Mouse (Mus musculus) layer of hippocampus, postnatal 25 days (tissue): ENCODE results near the gene Grb10. TPM values are rescaled to one million over a fixed set of nuclear protein-coding genes. Genes with fewer than 3 reads are reported as not detected.
A peak's percentile ranks its signal among the peaks of the same experiment; 100 is the strongest.

Source experiments
- DNase-seq, 2 experiments: peaks; one replicate each; pipeline ENCODE4 v3.0.0; 2022; ENCODE audit warnings: mixed read lengths in 2 of 2, low spot score in 1 of 2; ENCODE audit errors: extremely low spot score in 1 of 2
- total RNA-seq, 2 experiments: library from RNA; stranded (reverse); gene quantifications; 2 replicates each; pipeline ENCODE4 v1.2.3; 2021

The Grb10 gene
- total RNA-seq, 2 experiments from 2014 or later = 21.6 to 22.0 TPM

DNA sequence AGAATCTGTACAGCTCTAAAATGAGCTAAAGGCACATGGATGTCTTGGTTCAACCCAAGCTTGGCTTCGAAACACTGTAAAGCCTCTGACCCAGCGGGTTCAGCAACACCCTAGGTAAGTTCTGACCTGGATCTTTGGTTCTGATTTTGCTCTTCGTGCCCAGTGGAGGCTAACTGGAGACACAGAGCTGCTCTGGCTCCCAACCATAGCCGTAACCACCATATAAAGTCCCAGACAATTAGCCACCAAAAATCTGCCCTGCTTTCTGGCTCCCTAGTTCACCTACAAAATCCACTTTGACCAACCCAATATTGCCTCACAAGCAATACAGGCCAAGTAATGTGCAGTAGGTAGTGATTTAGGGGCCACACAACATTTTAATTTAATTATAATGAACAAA is 3.7 kb downstream of the Grb10 start:
- no peak for DNase-seq

DNA sequence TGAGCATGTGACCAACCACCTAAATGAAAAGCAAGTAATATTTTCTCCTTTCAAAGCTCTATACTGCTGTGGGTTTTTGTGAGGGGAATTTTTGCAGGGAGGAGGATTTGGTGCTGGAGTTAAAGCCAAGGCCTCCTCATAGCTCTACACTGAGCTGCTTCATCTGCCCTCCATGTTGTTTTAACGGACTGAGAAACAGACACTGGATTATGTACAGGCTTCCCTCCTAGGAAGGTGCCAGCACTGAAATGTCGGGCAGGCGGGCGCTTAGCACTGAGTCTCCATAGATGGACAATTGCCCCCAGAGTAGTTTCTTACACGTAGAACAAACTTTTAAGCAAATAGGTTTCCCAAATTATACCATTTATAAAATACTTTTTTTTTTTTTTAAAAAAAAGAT is 4.1 kb downstream of the Grb10 start:
- no peak for DNase-seq

GRCm38 (mm10) chr11:12032831-12033230 is 5.7 kb downstream of the Grb10 start:
- DNase-seq = no peak

DNA sequence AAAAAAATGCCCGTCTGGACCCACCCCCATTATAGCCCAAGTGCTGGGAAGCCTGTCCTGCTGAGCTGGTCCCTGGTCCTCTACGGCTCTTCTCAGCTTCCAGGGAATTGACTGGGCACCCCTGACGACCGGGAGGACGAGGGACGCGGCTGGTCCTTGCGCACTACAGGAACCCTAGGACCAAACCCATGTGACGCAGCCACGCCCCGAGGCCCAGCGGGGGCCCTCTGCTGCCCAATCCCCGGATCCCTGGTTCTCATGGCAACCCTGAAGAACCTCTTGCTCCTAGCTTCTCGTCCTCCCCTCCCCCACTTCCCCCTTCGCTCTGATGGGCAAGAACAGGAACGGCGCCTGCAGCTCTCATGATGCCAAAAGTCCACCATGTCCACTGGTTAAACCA is 11.8 kb downstream of the Grb10 start:
- peak in 1 of 2 experiments; percentile 22 for DNase-seq

GRCm38 (mm10) chr11:12025756-12026593 is 12.5 kb downstream of the Grb10 start:
- DNase-seq = peak; percentile 71 to 73

- DNase-seq = no peak
These were observed 13.1 kb downstream of the Grb10 start for GRCm38 (mm10) chr11:12025392-12025755.

DNA sequence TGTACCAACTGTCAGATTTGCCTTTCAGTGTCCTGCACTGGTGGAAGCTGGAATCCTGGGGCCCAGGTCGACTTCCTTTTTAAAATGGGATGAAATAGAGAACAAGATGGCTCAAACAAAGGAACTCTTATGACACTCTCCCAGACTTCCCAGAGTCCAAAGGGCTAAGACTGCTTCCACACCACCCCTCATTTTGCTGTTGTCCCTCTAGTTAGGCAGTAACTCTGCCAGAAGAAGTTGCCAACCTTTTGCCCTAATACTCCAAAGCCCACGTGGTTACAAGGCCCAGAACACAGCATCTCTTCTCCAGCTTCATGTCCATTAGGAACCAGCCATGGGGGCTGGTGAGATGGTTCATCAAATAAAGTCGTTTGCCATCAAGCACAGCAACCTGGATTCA is 15.4 kb downstream of the Grb10 start:
- no peak for DNase-seq

GRCm38 (mm10) chr11:12019651-12020050 is 18.8 kb downstream of the Grb10 start:
- no peak for DNase-seq

DNA sequence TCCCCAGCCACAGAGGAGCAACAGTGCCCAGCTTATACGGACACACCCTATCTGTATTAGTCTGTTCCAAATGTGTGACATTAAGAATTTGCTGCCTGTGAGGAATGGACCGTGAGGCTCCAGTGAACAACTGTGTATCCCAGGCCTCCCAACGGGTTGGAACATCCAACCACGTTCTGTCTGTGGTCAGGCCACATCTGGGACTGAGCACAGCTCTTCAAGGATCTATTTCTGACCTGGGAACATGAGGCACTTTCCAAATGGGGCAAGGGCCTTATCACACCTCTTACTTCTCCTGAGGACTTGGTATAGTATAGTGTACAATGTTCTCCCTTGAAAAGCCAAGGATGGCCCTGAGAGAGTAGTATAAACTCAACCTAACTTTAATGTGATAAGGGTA is 19.9 kb downstream of the Grb10 start:
- no peak for DNase-seq

GRCm38 (mm10) chr11:12010084-12010483 is 28.4 kb downstream of the Grb10 start:
- DNase-seq = no peak

DNA sequence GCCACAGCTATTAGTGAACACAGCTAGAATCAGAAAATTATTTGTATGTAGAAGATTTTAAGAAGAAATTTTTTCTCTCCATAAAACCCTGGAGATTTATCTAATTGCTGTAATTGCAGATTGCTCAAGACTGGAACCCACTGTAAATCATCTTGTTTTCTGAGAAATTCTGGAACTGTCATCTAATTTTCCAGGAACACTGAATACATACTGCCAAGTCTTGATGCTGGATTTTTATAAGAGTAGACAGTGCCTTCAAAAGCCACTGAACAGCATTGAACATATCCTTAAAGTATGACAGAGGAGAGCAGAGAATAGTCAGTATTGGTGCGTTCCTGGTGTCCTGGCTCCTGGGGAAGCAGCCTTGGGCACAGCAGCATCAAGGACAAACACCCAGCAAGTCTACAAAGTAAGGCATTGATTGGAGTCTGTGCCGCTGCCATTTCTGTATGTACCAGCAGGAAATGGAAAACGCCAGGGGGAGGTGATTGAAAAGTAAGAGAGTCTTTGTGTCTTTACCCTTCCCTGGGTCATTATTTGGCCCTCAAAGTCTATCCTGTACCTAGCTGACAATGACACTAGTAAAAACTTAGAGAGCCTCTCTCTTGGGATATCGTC is 38.1 kb downstream of the Grb10 start:
- no peak for DNase-seq

- DNase-seq = no peak
These were observed 39.6 kb downstream of the Grb10 start for GRCm38 (mm10) chr11:11998881-11999280.

GRCm38 (mm10) chr11:11997045-11997444 is 41.4 kb downstream of the Grb10 start:
- no peak for DNase-seq

DNA sequence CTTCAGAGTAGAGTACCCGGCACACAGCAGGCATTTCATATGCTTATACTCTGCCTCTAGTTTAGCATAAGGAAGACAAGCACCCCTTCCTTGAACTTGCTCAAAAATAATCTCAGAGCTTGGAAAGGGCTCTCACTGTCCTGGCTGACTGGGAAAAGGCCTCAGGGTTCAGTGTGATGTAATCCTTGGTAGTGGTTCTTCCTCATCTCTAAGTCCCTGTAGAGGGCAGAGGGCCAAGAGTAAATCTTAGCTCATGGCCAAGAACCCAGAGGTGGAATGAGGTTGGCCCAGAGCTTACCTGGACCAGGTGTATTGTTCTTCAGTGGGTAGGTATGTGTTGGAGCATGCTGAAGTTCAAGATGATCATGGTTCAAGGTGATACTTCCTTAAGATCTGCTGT is 43.1 kb downstream of the Grb10 start:
- no peak for DNase-seq

DNA sequence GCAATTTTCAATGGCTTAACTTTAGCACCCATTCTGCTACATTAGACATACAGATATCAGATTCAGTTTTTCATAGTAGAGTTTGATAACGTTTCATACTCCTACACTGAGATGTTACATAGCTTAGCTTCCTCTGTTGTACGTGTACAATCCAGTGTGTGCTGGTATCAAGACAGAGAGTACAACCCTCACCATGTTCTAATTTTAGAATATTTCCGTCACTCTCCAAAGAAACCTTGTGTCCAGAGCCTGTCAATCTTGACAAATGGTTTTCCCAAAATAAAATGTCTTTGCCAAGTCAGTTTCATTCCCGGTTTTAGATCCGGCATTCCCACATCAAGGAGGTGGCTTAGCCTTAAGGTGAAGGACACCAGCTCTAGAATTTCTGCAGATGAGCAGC is 44.7 kb downstream of the Grb10 start:
- no peak for DNase-seq

- no peak for DNase-seq
These were observed 45.3 kb downstream of the Grb10 start for GRCm38 (mm10) chr11:11993183-11993582.

GRCm38 (mm10) chr11:11989850-11990249 is 48.6 kb downstream of the Grb10 start:
- DNase-seq = no peak

- no peak for DNase-seq
These were observed 51.2 kb downstream of the Grb10 start for GRCm38 (mm10) chr11:11987233-11987632.

DNA sequence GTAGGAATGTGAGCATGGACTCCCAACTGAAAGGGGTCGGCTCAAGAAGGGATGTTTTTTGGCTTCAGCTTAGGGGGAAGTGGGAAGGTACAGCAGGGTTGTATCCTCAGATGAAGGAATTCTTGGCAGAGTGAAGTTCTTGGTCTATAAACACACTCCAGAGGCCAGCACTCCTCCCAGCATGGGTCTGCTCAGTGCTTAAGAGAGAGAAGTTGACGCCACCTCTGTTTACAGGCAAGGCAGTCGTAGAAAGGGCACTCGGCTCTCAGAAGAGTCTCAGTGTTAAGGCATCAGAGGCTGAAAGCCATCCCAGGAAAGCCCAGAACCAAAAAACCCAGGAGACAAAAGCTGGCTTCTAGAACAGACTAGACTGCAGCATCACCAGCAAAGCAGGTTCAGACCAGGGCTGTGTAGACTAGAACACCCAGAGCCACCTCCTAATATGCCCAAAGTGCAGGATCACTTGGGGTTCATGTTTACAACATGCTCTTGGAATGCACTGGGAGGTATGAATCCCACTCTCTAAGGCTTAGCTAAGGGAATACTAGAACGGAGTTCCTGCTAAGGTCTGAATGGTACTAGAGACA is 59.8 kb downstream of the Grb10 start:
- DNase-seq = no peak

- DNase-seq = peak in 1 of 2 experiments; percentile 28
These were observed 63.8 kb downstream of the Grb10 start for GRCm38 (mm10) chr11:11974591-11975255.

DNA sequence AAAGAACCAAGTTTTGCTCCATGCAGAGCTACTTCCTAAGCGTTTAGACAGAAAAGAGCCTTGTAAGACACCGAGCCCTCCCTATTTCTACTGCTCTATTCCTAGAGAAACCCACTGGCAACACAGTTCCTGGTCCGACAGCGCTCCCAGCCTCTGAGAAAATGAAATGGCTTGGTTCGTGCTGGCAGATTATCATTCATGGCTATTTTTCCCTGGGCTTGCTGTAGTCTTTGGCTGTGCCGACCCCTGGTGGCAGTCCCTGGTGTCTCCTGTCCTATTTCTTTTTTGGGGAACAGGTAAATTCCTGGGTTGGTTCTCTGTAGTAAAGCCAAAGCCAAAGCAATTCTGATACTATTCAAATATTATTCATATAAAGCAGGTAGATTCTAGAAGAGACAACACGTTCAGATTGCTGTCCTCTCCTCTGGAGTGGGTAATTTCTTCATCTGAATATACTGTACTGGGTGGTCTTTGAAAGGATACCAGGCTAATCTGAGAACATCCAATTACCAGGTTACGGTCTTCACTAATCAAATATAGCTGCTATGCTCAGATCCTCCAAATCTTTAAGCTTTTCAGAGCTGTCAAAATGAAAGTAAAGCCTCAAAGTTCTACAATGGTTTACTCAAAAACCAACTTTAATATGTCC is 65.0 kb downstream of the Grb10 start:
- DNase-seq = peak; percentile 33 to 63
